Mouse (Mus musculus) forebrain, postnatal 0 days (tissue): Measurements from ENCODE around the gene A830018L16Rik. TPM values are rescaled to one million over a fixed set of nuclear protein-coding genes. Genes with fewer than 3 reads are reported as not detected.
A peak's percentile ranks its signal among the peaks of the same experiment; 100 is the strongest.

ENCODE experiments used
- ATAC-seq: fragments of 200-750 bp; cut with Nextera tagmentation; 2 replicates; pipeline ENCODE4 v1.8.0; 2017; ENCODE audit warnings: mild to moderate bottlenecking, moderate library complexity
- DNase-seq: peaks from one replicate; pipeline ENCODE4 v3.0.0-alpha.2; 2015
- H3K27ac ChIP-seq: fragments of 300-500 bp; sonication (generic); 2 replicates; pipeline ENCODE4 v1.5.1; 2014; ENCODE audit warnings: low read depth, mild to moderate bottlenecking, antibody characterized with exemption, low read length, moderate library complexity, mixed read lengths
- H3K27me3 ChIP-seq: fragments of 300-500 bp; sonication (generic); 2 replicates; pipeline ENCODE4 v1.6.1; 2014; ENCODE audit warnings: mild to moderate bottlenecking, low read length, mixed read lengths; ENCODE audit not compliant: insufficient read depth
- H3K36me3 ChIP-seq: fragments of 300-500 bp; sonication (generic); 2 replicates; pipeline ENCODE4 v1.6.1; 2014; ENCODE audit warnings: mild to moderate bottlenecking, moderate library complexity; ENCODE audit not compliant: insufficient read depth
- H3K4me1 ChIP-seq: fragments of 300-500 bp; sonication (generic); 2 replicates; pipeline ENCODE4 v1.6.1; 2014; ENCODE audit warnings: antibody characterized with exemption; ENCODE audit not compliant: insufficient read depth
- H3K4me2 ChIP-seq: fragments of 300-500 bp; sonication (generic); 2 replicates; pipeline ENCODE4 v1.6.1; 2014; ENCODE audit warnings: low read depth, mild to moderate bottlenecking, moderate library complexity
- H3K4me3 ChIP-seq: fragments of 300-500 bp; sonication (generic); 2 replicates; pipeline ENCODE4 v1.5.1; 2014; ENCODE audit warnings: low read depth, low read length, mixed read lengths
- H3K9ac ChIP-seq: fragments of 300-500 bp; sonication (generic); 2 replicates; pipeline ENCODE4 v1.6.1; 2014; ENCODE audit warnings: mild to moderate bottlenecking
- H3K9me3 ChIP-seq: fragments of 300-500 bp; sonication (generic); 2 replicates; pipeline ENCODE4 v1.6.1; 2016; ENCODE audit warnings: low read length
- CTCF ChIP-seq: sonication (generic); IDR thresholded peaks from 2 replicates; pipeline ENCODE4 v1.5.1; 2016; ENCODE audit warnings: antibody characterized with exemption, control low read depth, low read depth
- WGBS: fragments of 180-500 bp; shearing (Covaris S2); extraction: QIAGEN DNeasy Blood & Tissue Kit; methylation state at CpG from one replicate; pipeline ENCODE4 v1.1.7; 2014; 5-methylcytosine and 5-hydroxymethylcytosine counted together
- polyA plus RNA-seq: library from polyadenylated mRNA; unstranded; fragments of >200 nt; fragmentation: Nextera tagmentation; extraction: Ambion mirVana; gene quantifications from 2 replicates; pipeline ENCODE4 v1.2.1, GENCODE M21; 2015
- total RNA-seq: library from RNA; depleted of rRNA; stranded (reverse); fragments of >200 nt; gene quantifications from 2 replicates; pipeline ENCODE4 v1.2.3, GENCODE M21; 2014

The A830018L16Rik gene
- total and polyA plus RNA-seq, 2 experiments from 2014 or later: 18.3 to 32.1 TPM

DNA sequence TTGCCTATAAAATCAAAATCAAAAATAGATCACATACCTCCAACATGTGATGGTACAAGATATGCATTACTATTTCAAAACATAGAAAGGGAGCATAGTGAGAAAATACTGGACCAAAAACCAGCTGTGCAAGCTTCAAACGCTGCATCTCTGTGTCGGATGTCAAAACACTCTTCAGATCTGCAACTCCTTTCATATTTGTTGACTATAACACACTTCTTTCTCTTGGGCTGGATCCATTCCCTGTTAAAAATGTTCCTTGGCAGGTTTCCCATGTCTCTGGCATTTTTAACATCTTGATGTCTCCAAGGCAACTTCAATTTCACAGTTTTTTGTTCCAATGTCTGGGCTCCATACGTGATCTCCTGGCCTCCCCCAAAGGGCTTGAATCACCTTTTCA is 481.8 kb downstream of the A830018L16Rik start:
- Histone ChIP-seq H3K9me3 (no peaks in the 10 kb centered on the region), H3K27me3 (no peaks in the 10 kb centered on the region), H3K36me3 (no peaks in the 10 kb centered on the region), H3K4me3 (no peak overlapping the region), H3K27ac (no peak overlapping the region), H3K4me2 (no peak overlapping the region), H3K9ac (no peak overlapping the region), H3K4me1 (no peaks in the 10 kb centered on the region)
- 40% methylated on average over 3 of the region's 3 CpGs for WGBS
- peak; percentile 78 for ATAC-seq
- no peak for TF ChIP-seq CTCF
- DNase-seq: peak; percentile 65

DNA sequence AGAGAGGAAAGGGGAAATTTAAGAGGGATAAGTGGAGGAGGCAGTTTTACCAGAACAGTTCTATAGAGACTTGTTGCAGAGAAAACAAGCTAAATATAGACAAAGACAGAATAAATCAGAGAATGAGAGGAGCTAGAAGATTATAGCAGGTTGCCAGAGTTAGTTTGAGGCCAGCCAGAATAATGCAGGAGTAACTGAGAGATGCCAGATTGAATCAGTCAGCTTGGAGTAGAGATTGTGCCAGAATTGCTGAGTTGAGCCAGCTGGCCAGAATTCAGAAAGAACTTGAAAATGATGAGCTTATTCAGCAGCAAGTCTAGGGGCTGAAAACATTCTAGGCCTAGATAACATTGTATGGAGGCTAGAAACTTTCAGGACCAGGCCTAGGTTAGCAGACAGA is 502.0 kb downstream of the A830018L16Rik start:
- no peak overlapping the region for H3K9ac ChIP-seq
- no peaks in the 10 kb centered on the region for H3K9me3 ChIP-seq
- no peaks in the 10 kb centered on the region for H3K27me3 ChIP-seq
- ATAC-seq (peak; percentile 74), DNase-seq (peak; percentile 59)
- H3K4me1 ChIP-seq: no peaks in the 10 kb centered on the region
- no peak overlapping the region for H3K27ac ChIP-seq
- H3K4me3 ChIP-seq: no peak overlapping the region
- no peak overlapping the region for H3K4me2 ChIP-seq
- no peaks in the 10 kb centered on the region for H3K36me3 ChIP-seq
- no peak for TF ChIP-seq CTCF

GRCm38 (mm10) chr1:11936984-11937383 is 523.1 kb downstream of the A830018L16Rik start:
- ATAC-seq: peak; percentile 96
- no peaks in the 10 kb centered on the region for H3K27me3 ChIP-seq
- WGBS: 67% methylated on average over 9 of the region's 9 CpGs
- no peak overlapping the region for H3K9ac ChIP-seq
- no peaks in the 10 kb centered on the region for H3K36me3 ChIP-seq
- TF ChIP-seq CTCF: no peak
- no peak overlapping the region for H3K4me3 ChIP-seq
- no peaks in the 10 kb centered on the region for H3K9me3 ChIP-seq
- H3K4me1 ChIP-seq: no peaks in the 10 kb centered on the region
- peak; percentile 49 for DNase-seq
- no peak overlapping the region for H3K4me2 ChIP-seq
- no peak overlapping the region for H3K27ac ChIP-seq

GRCm38 (mm10) chr1:11959421-11960206 is 545.7 kb downstream of the A830018L16Rik start:
- Histone ChIP-seq H3K9me3 (no peaks in the 10 kb centered on the region), H3K4me2 (no peak overlapping the region), H3K4me1 (no peaks in the 10 kb centered on the region), H3K36me3 (no peaks in the 10 kb centered on the region), H3K27ac (no peak overlapping the region), H3K9ac (no peak overlapping the region), H3K4me3 (no peak overlapping the region), H3K27me3 (no peaks in the 10 kb centered on the region)
- WGBS: 64% methylated on average over 2 of the region's 2 CpGs
- DNase-seq (no peak), ATAC-seq (no peak)
- no peak for TF ChIP-seq CTCF

GRCm38 (mm10) chr1:11982590-11983136 is 568.8 kb downstream of the A830018L16Rik start:
- no peak overlapping the region for H3K4me2 ChIP-seq
- peak; percentile 28 for DNase-seq
- H3K9ac ChIP-seq: no peak overlapping the region
- H3K4me1 ChIP-seq: no peaks in the 10 kb centered on the region
- no peak overlapping the region for H3K4me3 ChIP-seq
- no peaks in the 10 kb centered on the region for H3K36me3 ChIP-seq
- H3K9me3 ChIP-seq: no peaks in the 10 kb centered on the region
- no peak for TF ChIP-seq CTCF
- H3K27ac ChIP-seq: no peak overlapping the region
- no peaks in the 10 kb centered on the region for H3K27me3 ChIP-seq
- WGBS: 61% methylated on average over 4 of the region's 4 CpGs
- ATAC-seq: peak; percentile 51

DNA sequence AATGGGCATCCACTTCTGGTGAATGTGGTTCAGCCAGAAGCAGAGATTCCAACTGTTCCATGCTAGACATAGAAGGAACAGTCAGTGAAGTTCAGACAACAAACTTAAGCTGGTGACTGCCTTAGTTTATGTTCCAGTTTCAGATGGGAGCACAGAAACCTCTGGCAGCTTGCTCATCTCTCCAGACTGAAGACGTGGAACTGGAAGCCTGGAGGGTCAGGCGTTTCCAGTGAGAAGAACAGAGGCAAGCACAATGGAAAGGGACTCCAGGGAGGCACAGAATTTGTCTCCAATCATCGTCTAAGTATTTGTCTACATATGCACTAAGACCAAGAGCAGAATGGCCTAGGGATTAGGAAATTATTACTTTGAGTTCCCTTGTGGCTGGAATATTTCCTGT is 576.1 kb downstream of the A830018L16Rik start:
- TF ChIP-seq CTCF: no peak
- no peaks in the 10 kb centered on the region for H3K4me1 ChIP-seq
- no peaks in the 10 kb centered on the region for H3K36me3 ChIP-seq
- H3K27me3 ChIP-seq: no peaks in the 10 kb centered on the region
- no peak overlapping the region for H3K4me3 ChIP-seq
- H3K27ac ChIP-seq: no peak overlapping the region
- H3K4me2 ChIP-seq: no peak overlapping the region
- DNase-seq (no peak), ATAC-seq (no peak)
- H3K9ac ChIP-seq: no peak overlapping the region
- H3K9me3 ChIP-seq: no peaks in the 10 kb centered on the region
- 78% methylated on average over 3 of the region's 3 CpGs for WGBS

DNA sequence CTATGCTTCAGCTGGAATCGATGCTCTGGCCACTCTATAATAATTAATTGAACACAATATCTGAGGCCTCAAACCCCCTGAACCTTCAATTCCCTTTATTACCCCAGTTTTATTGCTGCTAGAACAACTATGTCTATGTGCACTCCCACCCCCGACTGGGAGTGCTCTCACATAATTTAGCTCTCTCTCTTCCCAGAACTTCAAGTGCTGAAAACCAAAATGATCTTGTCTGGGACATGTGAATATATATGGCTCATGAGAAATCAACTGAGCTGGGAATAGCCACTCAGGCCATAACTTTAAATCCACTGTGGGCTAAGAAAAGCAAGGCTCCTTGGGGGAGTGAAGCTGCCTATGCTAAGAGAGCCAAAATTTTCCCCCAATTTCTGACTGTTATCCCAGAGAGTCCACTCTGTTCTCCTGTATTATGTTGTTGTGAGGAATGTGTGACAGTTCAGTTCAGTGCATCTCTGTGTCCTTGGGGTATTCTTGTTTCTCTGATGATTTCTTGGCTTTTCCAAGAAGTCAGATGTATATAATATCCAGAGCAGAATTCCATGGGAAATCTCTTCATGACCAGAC is 582.5 kb downstream of the A830018L16Rik start:
- Histone ChIP-seq H3K4me3 (no peak overlapping the region), H3K9ac (no peak overlapping the region), H3K36me3 (no peaks in the 10 kb centered on the region), H3K27ac (no peak overlapping the region), H3K27me3 (no peaks in the 10 kb centered on the region), H3K9me3 (no peaks in the 10 kb centered on the region), H3K4me2 (no peak overlapping the region), H3K4me1 (no peaks in the 10 kb centered on the region)
- no peak for ATAC-seq
- DNase-seq: no peak
- 89% methylated on average over 2 of the region's 2 CpGs for WGBS
- no peak for TF ChIP-seq CTCF
